Mouse (Mus musculus) heart, postnatal 36 days (tissue): Measurements from ENCODE around the gene Gm379. TPM values are rescaled to one million over a fixed set of nuclear protein-coding genes. Genes with fewer than 3 reads are reported as not detected.

Experiments used
- DNase-seq, 2 experiments: peaks; one replicate each; pipeline ENCODE4 v3.0.0; 2021 to 2022
- intact Hi-C: fragments of 180-260 bp; cut with DNase I; formaldehyde crosslinking; loops from one replicate; pipeline ENCODE4 v1.15.1; 2025
- total RNA-seq, 2 experiments: library from RNA; stranded (reverse); gene quantifications; 2 replicates each; pipeline ENCODE4 v1.2.3; 2021

The Gm379 gene
- not detected for total RNA-seq

DNA sequence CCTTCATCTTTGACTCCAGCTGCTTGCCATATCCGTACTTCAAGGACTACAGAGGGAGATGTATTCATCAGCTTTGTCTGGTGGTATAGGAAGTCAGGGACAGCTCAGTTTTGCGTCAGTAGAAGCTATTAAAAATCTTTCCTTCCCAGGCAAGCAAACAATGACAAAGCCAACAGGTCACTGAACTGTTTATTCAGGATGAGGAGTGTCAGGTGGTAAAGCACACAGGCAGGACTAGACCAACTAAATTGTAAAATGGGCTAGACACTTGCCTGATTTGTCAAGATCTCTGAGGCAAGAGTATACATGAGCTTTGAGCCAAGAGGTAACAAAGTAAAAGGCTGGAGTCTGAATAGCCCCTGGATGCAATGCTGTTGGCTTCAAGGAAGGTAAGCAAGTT is at the start of gene Gm379:
TSS of gene Gm379 (minus strand) at position 7 of the 400 bp plus-strand sequence.
- intact Hi-C loops: no loop called here
- no peak for DNase-seq

DNA sequence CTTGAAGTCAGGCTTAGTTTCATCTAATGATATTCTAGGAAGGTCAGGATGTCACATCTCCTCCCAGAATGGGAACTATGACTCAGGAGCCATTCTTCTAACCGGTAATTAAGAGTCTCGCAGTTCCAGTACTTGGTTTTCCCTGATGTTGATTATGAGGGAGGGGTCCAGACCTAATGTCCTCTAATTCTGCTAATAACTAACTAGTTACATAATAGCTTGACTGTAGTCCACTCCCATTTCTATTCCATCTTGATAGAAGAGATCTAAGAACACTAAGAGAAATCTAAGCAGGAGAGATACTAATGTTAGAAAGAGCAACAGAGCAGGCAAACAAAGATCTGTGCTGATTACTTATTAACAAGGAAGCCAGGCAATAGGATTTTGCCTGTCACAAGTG is 39.6 kb upstream of the Gm379 start:
- intact Hi-C loops: no loop called here
- DNase-seq: no peak

DNA sequence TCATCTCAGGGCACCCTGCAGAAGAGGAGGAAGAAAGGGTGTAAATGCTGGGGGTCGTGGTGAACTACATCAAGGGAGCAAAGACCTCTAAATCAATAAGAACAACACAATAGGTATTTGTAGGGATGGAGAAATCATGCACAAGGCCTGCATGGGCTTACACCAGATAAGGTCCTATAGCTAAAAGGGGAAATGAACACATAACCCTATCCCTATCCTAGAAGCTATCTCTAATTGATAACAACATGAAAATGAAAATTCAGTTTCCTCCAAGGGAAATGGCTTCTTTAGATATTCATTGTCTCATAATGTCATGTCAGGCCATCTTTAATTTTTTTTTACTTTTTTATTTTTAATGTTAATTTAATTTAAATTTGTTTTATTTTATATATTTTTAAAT is 4.2 kb upstream of the Gm379 start:
- intact Hi-C loops: no loop called here
- DNase-seq: no peak

DNA sequence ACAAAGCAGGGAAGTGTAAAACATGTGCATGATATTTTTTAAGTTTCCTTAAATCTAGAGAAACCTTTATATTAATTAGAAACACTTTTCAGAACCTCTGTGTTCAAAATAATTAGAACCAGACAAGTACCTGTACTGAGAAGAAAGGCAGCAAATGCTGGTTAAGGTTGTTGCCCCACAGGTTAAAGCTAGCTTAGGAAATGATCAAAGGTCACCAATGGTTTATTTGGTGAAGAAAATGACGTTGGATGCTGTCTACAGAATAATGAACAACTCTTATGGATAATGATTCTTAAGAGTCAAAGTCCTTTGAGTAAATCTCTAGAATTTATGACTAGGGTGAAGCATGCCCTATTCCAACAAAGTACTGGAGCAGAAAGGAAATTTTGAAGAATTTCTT is 42.7 kb downstream of the Gm379 start:
- intact Hi-C loops: no loop called here
- no peak for DNase-seq

DNA sequence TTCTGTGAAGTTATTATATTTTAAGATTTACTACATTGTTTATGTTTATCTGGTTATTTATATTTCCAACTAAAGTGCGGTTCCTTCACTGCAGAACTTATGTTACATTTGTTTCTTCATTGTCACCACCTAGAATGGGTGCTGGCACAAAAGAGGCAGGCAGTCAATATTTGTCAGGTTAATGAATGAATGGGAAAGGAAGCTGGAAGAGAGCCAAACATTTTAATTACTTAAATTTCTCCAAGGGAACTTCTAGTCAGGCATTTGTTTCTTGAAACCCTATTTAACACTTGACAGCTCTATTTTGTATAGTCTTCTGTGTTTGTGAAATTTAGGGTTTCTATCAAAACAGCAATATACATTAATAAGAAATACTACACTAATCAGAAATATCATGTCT is 43.8 kb downstream of the Gm379 start:
- intact Hi-C loops: no loop called here
- DNase-seq: no peak

Other genes starting within 250 kb of the Gm379 start
- gene Brwd3, start 169.5 kb upstream of the Gm379 start, total RNA-seq: 1 to 10 TPM; 5.3 to 5.4 TPM